Mouse (Mus musculus) megakaryocyte, adult 5-6 weeks (primary cell): Measurements from ENCODE around the gene Slc6a16. TPM values are rescaled to one million over a fixed set of nuclear protein-coding genes. Genes with fewer than 3 reads are reported as not detected.
A peak's percentile ranks its signal among the peaks of the same experiment; 100 is the strongest.
"Not testable (repeated sequence)": the region's sequence is repeated elsewhere in the genome, so short reads cannot be mapped to it uniquely, and the experiment has no call there.

ENCODE experiments used
- ATAC-seq: 2 replicates; pipeline ENCODE4 v1.8.0; 2016; ENCODE audit warnings: mild to moderate bottlenecking, inconsistent platforms; ENCODE audit not compliant: poor library complexity, severe bottlenecking
- total RNA-seq, 2 experiments: library from RNA; stranded (forward) in 1 of 2; stranded (reverse) in 1 of 2; fragments of 153-499, 151-499 nt in 1 of 2; fragments of 221-1000, 200-1000 nt in 1 of 2; gene quantifications; 2 replicates each; pipeline versions ENCODE4 v1.2.3 to v1.2.4; 2015 to 2017

Slc6a16 gene
- total RNA-seq, 2 experiments from 2014 or later: not detected

GRCm38 (mm10) chr7:45240109-45240508 is 776 bp upstream of the Slc6a16 start:
- no peak for ATAC-seq

GRCm38 (mm10) chr7:45241389-45241749 is 484 bp downstream of the Slc6a16 start:
- no peak for ATAC-seq

GRCm38 (mm10) chr7:45247666-45248065 is 6.8 kb downstream of the Slc6a16 start:
- no peak for ATAC-seq

GRCm38 (mm10) chr7:45253806-45254205 is 12.9 kb downstream of the Slc6a16 start:
- ATAC-seq: no peak

- not testable (repeated sequence) for ATAC-seq
These were observed 14.9 kb downstream of the Slc6a16 start for GRCm38 (mm10) chr7:45255822-45256221.

- no peak for ATAC-seq
These were observed 16.4 kb downstream of the Slc6a16 start for GRCm38 (mm10) chr7:45257063-45257840.

- no peak for ATAC-seq
These were observed 18.4 kb downstream of the Slc6a16 start for GRCm38 (mm10) chr7:45259281-45259680.

- no peak for ATAC-seq
These were observed 21.4 kb downstream of the Slc6a16 start for GRCm38 (mm10) chr7:45262266-45262665.

GRCm38 (mm10) chr7:45263006-45263607 is 22.2 kb downstream of the Slc6a16 start:
- ATAC-seq: no peak

- no peak for ATAC-seq
These were observed 23.5 kb downstream of the Slc6a16 start for GRCm38 (mm10) chr7:45264348-45264747.

GRCm38 (mm10) chr7:45265518-45265917 is 24.6 kb downstream of the Slc6a16 start:
- ATAC-seq: no peak

- ATAC-seq: no peak
These were observed 32.0 kb downstream of the Slc6a16 start for GRCm38 (mm10) chr7:45272786-45273412.

GRCm38 (mm10) chr7:45273672-45274071 is 32.8 kb downstream of the Slc6a16 start:
- ATAC-seq: no peak

- peak; percentile 86 for ATAC-seq
These were observed 36.4 kb downstream of the Slc6a16 start, which contains the start of gene Slc6a21 for GRCm38 (mm10) chr7:45277136-45277760. TSS of gene Slc6a21 (plus strand) at chr7:45277513.

GRCm38 (mm10) chr7:45286486-45286885 is 45.6 kb downstream of the Slc6a16 start:
- no peak for ATAC-seq

GRCm38 (mm10) chr7:45296626-45297025 is 55.7 kb downstream of the Slc6a16 start:
- ATAC-seq: no peak

- no peak for ATAC-seq
These were observed 56.7 kb downstream of the Slc6a16 start for GRCm38 (mm10) chr7:45297563-45297962.

GRCm38 (mm10) chr7:45299752-45300151 is 58.9 kb downstream of the Slc6a16 start:
- peak; percentile 95 for ATAC-seq

GRCm38 (mm10) chr7:45300270-45300669 is 59.4 kb downstream of the Slc6a16 start:
- no peak for ATAC-seq

GRCm38 (mm10) chr7:45302626-45303025 is 61.7 kb downstream of the Slc6a16 start:
- ATAC-seq: no peak

GRCm38 (mm10) chr7:45304869-45305268 is 64.0 kb downstream of the Slc6a16 start:
- no peak for ATAC-seq
